Mouse (Mus musculus): ENCODE measurements at regions not wholly inside any gene's neighbourhood (a gene's known extent, or its start where the extent isn't known, plus 50 kb on each side); places are given as distances from the start of the nearest gene placed in this dataset.

DNA sequence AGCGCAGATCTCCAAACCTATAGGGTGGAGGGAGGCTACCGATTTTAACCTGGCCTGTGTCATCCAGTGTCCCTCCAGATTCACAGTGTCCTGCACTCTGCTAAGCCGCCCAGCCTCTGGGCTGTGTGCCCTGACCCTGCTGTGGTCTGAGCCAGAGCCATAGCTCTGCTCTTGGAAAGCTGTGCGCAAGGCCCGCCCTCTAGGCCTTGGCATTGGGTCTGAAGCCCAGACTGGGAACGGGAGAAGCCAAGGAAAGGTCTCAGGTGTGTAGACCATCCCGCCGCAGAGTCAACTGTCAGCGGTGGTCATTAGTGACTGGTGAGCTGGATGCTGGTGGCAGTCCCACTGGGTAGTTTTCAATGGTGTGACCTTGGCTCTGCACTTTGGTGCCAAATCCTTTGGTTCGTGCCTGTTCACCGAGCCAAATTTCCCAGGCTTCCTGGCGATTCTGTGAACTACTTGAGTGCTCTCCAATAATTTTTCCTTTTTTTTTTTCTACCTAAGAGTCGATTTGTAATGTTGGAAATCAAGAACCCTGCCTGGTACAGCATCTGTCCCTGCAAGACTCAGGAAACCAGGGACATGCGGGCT lies 52.0 kb upstream of the Ptgfrn start:
- DNase-seq = peak; percentile 78 to 79

DNA sequence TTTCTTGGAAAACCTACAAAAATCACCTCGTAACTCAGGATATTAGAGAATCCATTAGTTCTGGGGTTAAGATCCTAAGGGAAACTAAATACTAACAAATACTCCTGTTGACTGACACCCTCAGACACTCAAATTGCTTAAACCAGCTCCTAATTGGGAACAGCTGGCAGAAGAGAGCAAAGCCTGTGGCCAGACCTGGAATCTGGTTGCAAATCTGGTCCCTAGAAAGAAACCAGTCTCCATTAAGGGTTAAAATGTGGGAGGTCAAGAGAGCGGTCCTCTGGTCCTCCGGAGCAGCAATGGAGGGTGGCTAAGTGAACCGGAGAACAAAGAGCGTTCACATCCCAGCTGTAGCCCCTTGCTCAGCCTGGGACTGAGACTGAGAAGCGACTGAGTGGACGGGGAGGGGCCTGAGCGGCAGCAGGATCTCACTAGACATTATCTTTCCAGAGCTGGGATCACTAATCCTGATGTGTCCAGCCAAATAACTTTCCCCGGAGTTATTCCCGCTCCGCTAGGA lies 51.4 kb upstream of the Ptgfrn start:
- DNase-seq = no peak

Data from cerebellum, postnatal 36 days (tissue).